Mouse (Mus musculus): ENCODE measurements around the gene Zfp563.

Gene Zfp563

DNA sequence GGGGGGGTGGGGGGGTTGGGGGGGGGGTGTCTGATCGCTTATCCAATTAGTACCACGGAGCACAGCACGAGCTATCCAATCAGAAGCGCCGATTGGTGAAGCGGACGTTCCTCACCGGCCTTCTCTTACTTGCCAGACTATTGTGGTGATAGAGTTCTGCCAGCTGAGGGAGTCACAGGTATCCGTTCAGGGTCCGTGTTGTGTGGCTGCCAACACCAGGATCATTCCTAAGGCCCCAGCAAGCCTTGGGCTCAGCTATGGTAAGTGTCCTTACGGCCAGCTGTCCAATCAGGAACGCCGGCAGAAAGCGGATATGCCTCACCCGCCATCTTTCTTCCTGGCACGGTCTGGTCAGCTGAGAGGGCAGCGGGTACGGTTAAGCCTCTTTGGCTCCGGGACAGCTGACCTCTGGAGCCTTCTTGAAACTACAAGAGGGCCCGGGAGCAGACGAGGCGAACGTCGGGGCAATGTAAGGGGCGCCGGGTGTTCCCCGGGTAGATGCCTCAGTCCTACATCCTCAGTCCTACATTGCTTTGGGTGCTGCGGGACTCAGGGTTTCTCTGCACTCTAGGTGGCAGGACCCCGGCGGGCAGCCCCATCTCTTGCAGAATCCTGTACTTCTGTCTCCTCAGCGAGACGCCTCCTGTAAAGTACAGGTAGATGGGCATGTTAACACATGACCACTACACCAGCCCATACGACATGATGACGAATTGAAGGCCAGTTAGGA, at the start of gene Zfp563:
Gene Zfp563, plus strand, starts transcription at position 91 of the 730 bp plus-strand sequence.
- peak; percentile 69 for DNase-seq (ENCODE audit: low read depth)

GRCm38 (mm10) chr17:33058791-33059190, 30.3 kb upstream of the Zfp563 start:
- DNase-seq (ENCODE audit: low read depth): no peak

GRCm38 (mm10) chr17:33063001-33063400, 26.1 kb upstream of the Zfp563 start:
- DNase-seq (ENCODE audit: low read depth): no peak

- DNase-seq (ENCODE audit: low read depth): no peak
Observed at GRCm38 (mm10) chr17:33067958-33068357, 21.2 kb upstream of the Zfp563 start, which contains the start of gene 4921501E09Rik. Gene 4921501E09Rik (minus strand): TSS chr17:33068058.

DNA sequence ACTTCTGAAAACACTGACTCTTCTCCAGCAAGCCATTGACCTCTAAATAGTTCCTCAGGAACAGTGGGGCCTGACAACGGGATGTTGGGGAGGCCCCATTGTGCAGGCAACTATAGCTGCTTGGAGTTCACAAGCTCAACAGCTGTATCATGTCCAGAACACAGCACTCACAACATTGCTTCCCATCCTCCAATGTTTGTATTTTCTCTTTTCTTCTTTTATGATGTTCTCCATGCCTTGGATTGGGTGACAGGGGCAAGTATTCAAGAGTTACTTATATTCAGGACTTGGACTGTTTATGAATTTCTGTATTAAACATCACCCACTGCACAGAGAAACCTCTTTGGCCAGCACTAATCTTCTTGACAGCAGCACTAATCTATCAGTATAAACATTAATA, 2.5 kb downstream of the Zfp563 start:
- DNase-seq (ENCODE audit: low read depth): no peak

DNA sequence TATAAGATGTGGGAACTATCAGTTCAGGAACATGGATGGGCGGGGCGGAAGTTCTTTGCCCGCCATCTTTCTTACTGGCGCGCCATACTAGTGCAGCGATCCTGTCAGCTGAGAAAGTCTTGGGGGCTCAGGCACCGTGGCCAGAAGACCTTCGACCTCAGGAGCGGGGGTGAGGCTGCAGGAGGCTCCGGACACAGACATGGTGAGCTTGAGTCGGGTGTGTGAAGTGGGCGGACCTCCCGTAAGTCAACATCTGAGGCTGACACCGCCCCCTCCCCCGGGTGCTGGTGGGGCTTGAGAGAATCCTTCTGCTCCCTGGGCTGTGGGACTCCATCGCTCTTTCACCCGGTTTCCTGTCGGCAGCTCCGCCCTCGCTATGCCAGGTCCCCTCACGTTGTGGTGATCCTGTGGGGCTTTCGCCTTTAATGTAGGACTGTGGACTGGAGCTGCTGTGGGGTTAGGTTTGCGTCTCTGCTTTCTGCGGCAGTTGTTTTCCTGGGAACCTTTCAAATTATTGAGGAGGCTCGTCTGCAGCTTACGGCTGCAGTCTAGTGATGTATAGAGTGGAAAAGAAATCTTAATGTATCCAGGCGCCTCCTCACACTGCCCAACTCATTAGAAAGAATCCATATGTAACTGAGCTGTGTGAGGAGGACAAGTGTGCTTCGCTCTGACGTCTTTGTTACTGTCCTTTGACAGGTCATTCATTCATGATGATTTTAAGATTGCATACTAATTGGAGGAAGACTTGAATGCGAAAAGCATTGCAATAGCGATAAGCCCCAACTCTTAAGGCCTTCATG, 3.5 kb downstream of the Zfp563 start:
- peak; percentile 47 for DNase-seq (ENCODE audit: low read depth)

DNA sequence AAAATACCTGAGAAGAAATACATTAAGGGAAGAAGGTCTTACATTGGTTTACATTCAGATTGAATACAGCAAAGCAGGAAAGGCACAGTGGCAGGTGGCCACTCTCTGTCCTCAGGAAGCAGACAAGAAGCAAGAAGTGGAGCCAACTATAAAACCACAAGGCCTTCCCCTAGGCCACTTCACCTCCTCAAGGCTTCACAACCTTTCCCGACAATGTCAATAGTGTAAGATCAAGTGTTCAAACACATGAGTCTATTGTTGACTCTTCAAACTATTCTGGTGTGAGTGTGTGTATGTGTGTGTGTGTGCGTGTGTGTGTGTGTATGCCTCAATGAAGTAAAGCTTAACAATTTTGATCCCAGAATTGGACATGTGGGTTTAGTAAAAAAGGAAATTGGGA, 8.3 kb downstream of the Zfp563 start:
- no peak for DNase-seq (ENCODE audit: low read depth)

DNA sequence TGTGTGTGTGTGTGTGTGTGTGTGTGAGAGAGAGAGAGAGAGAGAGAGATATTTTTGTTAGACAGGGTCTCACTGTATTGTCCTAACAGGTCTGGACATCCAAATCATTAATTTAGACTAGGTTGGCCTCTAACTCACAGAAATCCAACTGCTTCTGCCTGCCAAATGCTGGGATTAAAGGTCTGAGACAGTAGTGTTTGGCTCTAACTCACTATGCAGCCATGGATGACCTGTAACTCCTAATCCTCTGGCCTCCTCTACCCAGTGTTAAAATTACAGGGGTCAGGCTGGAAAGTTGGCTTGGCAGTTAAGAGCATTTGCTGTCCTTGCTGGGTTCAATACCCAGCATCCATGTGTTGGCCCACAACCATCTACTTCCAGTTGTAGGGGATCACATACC, 35.4 kb downstream of the Zfp563 start:
- DNase-seq (ENCODE audit: low read depth): no peak

DNA sequence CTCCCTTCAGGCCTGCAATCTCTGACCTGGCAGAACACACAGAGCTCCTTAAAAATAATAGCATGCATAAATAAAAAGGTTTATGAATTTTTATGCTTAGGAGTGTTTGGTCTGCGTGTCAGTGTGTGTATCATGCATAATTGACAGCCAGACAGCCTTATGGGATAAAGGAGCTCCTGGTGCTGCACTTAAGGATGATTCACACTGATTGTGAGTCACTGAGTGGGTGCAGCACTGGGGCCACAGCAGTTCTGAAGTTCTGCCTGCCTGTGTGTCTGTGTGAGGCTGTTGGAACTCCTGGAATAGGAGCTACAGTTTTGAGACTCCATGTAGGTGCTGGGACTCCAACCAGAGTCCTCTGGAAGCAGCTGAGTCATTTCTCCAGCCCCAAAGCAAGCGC, 37.1 kb downstream of the Zfp563 start:
- DNase-seq (ENCODE audit: low read depth): no peak

- no peak for DNase-seq (ENCODE audit: low read depth)
Observed at GRCm38 (mm10) chr17:33139261-33139820, 50.2 kb downstream of the Zfp563 start, which contains the start of gene Morc2b. Gene Morc2b (minus strand): TSS chr17:33139683.
